Mouse (Mus musculus) kidney, adult 9 months (tissue): ENCODE measurements around the gene Hoxb1.

ENCODE experiments used
- DNase-seq: peaks from one replicate; pipeline ENCODE4 v3.0.0; 2022

Gene Hoxb1

DNA sequence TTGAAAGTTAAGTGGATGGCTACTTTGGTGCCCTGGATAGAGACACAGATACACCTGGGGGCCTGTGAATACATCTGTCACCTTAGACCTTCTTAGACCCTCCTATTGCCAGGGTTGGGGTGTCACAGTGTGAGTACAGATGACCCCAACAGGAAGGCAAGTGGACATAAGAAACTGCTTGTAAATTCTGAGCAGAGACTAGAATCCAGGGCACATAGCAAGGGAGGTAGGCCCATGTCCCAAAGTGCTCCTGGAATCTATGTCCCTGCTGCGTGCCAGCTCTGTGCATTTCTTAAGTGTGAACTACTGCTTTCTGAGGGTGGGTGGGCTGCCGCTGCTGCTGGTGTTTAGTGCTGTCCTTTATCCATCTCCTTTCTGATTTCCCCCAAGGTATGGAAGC is 14.8 kb upstream of the Hoxb1 start:
- no peak for DNase-seq

DNA sequence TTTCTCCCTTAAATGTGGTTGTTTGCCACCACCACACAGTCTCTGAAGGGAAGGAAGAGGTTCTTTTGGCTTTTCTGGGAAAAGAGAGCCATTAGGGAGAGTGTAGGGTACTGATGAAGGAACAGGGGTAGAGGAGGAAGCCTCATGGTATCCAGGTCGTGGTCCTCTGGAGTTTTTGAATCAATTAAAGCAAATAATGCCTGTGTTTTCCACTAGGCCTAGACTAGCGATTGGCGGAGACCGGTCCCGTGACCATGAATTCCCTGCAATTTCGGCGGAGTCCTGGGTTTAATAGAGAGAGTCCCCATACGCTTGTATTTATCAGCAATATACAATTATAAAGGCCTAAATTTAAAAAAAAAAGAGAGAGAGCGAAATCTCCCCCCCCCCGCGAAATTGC is 14.2 kb upstream of the Hoxb1 start:
- DNase-seq = peak; percentile 76

GRCm38 (mm10) chr11:96351831-96352230 is 13.7 kb upstream of the Hoxb1 start:
- peak; percentile 85 for DNase-seq

DNA sequence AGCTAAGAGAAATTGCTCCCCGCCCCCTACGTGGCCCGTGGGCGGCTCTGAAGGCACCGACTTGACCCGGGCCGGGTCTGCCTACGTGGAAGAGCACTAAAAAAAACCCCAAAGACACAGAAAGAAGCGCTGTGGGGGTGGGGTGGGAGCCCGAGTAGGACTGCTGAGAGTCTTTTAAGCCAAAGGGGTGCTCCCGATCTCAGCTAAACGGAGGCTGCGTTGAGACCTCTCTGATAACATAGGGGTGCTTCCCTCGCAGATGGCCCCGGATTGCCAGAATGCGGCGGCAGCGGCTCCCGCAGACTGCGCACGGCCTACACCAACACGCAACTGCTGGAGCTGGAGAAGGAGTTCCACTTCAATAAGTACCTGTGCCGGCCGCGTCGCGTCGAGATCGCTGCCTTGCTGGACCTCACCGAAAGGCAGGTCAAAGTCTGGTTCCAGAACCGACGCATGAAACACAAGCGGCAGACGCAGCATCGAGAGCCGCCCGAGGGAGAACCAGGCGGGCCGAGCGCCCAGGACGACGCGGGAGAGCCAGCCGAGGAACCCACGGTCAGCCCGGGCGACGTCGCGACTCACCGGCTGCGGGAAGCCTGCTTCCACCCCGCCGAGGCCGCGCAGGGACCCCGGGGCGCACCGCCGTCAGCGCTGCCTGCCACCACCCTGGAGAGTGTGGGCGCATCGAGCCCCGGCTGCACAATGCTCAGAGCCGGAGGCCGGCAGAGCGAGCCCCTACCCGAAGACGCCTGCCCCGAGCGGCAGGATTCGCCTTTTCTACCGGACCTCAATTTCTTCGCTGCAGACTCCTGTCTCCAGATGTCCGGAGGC is 12.6 kb upstream of the Hoxb1 start:
- peak; percentile 86 for DNase-seq

- peak; percentile 28 for DNase-seq
These were observed 12.1 kb upstream of the Hoxb1 start for GRCm38 (mm10) chr11:96353522-96353841.

DNA sequence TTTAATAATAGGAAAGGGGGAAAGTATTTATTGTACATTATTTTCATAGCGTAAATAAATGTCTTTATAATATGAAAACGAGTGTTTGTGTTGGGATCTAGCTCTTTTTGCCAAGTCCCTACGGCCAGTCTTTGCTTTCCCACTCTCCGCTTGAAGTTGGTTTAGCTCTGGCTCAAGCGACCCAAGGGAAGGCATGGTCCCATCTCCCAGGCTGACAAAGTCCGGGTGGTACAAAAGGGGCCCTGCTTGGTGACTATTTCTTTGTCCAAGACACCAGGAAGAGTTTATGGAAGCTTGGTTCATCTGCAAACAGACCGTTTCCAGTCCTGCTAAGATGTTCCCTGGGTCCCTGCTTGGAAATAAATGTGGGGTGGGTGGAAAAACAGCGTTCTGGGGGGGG is 11.6 kb upstream of the Hoxb1 start:
- no peak for DNase-seq

DNA sequence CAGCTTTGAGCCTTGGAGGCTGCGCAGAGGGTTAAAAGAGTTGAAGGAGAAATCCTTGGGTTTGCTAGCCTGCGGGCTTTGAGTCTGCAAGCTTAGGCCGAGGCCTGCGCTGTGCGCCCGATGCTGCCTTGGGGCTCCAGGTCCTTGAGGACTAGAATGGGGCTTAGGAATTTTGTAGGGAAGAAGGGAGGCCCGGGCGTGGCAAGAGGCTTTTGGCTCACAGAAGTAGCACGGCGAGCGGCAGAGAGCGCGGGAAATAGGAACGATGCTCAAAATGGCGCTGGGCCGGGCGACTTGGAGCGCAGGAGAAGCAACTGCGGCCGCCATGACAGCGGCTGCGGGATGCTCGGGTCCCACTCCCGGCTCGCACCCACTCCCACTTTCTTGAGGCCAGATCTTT is 11.2 kb upstream of the Hoxb1 start:
- peak; percentile 63 for DNase-seq

- DNase-seq = no peak
These were observed 10.7 kb upstream of the Hoxb1 start for GRCm38 (mm10) chr11:96354801-96355311.

- peak; percentile 61 for DNase-seq
These were observed 1.7 kb upstream of the Hoxb1 start for GRCm38 (mm10) chr11:96363807-96364206.

DNA sequence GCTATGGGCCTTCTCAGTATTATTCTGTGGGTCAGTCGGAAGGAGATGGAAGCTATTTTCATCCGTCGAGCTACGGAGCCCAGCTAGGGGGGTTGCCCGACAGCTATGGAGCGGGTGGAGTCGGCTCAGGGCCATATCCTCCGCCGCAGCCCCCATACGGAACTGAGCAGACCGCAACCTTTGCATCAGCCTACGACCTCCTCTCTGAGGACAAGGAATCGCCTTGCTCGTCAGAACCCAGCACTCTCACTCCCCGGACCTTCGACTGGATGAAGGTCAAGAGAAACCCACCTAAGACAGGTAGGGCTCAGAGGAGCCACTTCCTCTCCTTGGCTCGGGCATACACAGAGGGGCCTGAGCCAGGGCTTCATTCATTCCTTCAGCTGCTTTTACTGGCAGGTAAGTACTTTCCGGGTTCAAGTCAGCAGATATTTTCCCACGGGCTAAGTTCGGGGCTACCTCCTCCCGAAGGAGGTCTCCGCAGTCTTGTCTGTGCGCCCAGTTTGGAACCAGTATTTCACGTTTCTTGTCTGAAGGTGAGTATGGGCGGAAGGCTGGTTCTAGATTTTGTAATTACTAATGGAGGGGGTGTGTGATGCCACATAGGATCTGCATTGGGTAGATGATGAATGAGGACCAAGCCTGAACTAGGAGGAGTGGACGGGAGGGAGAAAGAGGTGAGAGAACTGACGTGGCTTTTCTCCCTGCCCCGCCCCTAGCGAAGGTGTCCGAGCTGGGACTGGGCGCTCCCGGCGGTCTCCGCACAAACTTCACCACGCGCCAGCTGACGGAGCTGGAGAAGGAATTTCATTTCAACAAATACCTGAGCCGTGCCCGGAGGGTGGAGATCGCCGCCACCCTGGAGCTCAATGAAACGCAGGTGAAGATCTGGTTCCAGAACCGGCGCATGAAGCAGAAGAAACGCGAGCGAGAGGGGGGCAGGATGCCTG is 815 bp downstream of the Hoxb1 start:
- peak; percentile 30 for DNase-seq

DNA sequence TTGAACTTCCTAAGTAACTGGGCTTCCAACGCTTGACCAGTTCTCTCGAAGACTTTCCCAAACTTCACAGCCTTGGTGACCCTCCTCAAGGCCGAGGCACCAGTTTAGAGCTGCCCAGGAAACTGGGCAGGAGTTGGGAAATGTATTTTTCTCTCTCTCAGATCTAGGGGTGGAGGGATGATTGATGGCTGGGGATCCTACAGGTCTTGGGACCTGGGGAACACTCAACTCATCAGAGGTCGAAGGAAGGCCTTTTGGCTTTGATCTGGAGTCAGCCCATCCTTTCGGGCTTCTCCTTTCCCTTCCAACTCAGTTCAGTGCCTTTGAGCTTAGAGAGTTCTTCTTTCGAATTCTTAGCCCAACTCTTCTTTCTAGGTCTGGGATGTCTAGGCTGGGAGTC is 1.6 kb downstream of the Hoxb1 start:
- no peak for DNase-seq

GRCm38 (mm10) chr11:96368686-96369085 is 3.1 kb downstream of the Hoxb1 start:
- no peak for DNase-seq

DNA sequence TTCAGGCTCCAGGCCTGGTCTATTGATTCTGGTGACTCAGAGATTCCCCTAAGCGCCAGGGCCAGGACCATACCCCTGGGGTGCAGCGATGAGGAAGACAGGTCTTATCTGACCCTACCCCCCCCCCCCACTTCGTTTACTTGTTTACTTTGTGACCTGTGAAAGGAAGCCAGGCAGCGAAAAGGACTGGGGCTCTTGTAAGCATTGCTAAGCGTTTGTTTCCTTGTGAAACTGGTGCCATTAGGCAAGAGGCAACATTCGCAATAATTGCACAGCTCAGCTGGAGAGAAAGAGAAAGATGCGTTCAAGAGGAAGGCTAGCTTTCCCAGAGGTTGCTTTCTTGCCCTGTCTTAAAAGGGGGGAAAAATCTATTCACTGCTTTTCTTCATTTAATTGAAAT is 3.6 kb downstream of the Hoxb1 start:
- DNase-seq = no peak

DNA sequence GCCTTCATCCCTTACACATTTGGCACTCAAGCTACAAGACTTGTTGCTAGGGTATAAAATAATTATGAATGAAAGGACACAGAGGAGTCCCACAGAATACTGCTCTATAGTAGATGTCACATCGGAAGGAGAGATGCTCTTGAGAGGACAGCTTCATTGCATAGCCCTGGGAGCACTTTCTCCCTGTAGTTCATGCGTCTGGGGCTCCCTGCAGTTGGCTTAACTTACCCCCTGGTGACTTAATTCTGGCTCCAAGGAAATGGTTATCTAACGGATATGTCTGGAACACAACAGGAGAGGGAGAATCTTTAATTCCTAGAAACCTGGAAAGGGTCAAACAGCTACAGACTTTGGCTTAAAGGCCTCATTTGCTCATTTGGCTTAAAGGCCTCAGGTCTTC is 6.2 kb downstream of the Hoxb1 start:
- DNase-seq = no peak

- no peak for DNase-seq
These were observed 7.0 kb downstream of the Hoxb1 start for GRCm38 (mm10) chr11:96372519-96372918.

DNA sequence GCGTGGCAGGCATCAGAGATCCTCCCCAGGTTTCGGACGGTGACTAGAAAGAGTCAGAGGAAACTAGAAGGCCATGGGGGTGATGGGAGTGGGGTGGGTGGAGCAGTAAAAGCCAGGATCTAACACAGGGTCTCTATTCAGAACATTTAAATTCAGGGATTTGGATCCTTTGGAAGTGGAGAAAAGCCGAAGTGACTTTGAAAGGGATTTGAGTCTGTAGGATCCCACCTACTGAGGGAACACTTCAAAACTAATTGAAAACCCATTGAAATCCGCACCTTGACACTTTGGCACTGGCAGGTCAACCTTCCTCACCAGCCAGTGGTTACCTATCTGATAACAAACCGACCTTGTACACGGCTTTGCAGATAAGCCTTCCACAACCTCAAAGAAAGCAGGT is 9.3 kb downstream of the Hoxb1 start:
- no peak for DNase-seq

GRCm38 (mm10) chr11:96383381-96383780 is 17.8 kb downstream of the Hoxb1 start:
- DNase-seq = no peak

DNA sequence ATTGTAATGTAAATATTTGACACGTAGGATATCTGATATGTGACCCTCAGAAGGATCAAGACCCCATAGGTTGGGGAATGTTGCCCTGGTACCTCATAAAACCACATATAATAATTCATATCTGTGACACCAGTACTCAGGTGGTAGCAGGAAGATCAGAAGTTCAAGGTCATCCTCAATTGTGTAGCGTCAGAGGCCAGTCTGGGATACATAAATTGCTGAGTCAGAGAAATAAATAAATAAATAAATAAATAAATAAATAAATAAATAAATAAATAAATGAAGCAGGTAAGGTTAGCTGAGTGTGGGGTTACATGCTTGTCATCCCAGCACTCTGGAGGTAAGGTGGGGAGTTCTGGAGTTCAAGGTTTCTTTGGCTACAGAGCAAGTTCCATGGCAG is 22.1 kb downstream of the Hoxb1 start:
- no peak for DNase-seq

DNA sequence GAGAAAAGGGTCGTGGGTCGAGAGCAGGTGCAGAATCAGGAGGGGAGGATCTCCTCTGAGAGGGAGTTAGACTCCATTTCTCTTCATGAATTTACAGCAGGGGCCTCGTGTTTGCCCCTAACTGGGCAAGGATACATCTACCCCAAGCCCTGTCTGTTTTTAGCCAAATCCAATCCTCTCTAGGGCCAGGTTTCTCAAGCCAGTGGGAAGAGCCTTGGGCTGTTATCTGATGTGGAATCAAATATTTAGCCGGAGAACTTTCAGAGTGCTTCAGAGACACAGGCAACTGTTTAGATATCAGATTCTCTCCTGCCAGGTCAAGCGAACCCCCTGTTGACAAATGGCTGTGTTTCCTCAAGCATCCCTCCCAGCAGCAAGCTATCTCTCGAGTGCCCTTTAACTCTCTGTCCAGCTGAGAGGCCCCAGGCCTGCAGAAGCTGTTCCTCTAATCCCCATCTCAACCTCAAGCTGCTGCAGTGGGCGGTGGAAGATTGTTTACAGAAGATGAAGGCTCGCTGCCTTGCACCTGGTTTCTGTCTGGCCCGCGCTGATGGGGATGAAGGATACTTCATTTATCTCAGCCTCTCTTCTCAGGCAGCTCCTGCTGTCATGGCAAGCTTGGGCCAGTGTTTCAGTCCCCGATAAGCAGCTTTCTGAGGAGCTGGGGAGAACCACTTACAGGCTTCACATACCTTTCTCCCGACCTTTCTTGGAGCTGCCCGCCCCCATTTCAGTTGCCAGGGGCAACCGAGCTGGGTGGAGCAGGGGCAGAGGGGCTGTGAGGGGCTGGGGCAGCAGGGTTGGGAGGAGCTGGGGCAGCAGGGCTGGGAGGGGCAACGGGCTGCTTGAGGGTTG is 31.4 kb downstream of the Hoxb1 start:
- no peak for DNase-seq

DNA sequence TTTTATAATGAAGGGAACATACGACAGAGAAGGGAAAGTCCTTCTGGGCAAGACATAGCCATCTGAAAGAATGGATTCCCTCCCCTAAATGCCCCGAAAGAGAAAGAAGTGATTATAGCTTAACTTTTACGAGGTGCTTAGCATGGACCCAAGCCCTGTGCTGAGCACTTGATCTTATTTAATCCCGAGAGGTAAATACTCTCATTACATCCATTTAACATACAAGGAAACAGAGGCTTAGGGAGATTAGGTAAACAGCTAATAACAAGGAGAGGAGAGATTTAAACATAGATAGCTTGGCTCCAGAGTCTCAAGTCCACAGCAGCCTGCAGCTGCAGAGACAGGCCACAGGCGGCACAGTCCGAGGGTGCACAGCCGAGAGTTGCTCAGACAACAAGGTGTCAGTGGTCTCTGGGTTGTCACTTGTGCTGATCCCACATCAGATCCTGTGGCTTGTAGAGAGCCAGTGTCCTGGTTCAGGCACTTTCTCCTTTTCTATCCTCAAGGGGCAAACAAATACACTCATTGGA is 32.3 kb downstream of the Hoxb1 start:
- no peak for DNase-seq

- no peak for DNase-seq
These were observed 34.4 kb downstream of the Hoxb1 start for GRCm38 (mm10) chr11:96399923-96400322.

- DNase-seq = no peak
These were observed 38.6 kb downstream of the Hoxb1 start for GRCm38 (mm10) chr11:96404016-96404604.
